Mouse (Mus musculus): ENCODE results near the gene Arap2.

The Arap2 gene

GRCm38 (mm10) chr5:62765784-62766701, at the start of gene Arap2:
Gene Arap2, minus strand, starts transcription at chr5:62766159.
- DNase-seq (ENCODE audit: low read depth) = no peak

DNA sequence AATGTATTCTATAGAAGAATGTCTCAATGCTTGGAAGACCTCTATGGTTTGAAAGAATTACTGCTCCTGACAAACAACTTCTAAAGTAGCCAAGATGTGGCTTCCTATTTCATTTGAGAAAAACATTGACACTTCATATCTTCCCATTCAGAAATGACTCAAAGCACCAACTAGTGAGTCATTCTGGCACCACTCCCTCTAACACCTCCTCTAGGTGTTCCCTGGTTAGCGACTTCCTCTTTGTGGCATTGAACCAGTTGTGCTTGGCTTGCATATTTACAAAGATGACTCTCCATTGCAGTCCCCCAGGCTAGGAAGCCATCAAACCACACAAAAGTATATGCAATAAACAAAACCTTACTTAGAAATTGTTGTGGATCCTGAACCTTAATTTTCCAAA, 49.8 kb upstream of the Arap2 start:
- peak; percentile 91 for DNase-seq (ENCODE audit: low read depth)

GRCm38 (mm10) chr5:62814072-62814414, 48.1 kb upstream of the Arap2 start:
- peak; percentile 36 for DNase-seq (ENCODE audit: low read depth)

DNA sequence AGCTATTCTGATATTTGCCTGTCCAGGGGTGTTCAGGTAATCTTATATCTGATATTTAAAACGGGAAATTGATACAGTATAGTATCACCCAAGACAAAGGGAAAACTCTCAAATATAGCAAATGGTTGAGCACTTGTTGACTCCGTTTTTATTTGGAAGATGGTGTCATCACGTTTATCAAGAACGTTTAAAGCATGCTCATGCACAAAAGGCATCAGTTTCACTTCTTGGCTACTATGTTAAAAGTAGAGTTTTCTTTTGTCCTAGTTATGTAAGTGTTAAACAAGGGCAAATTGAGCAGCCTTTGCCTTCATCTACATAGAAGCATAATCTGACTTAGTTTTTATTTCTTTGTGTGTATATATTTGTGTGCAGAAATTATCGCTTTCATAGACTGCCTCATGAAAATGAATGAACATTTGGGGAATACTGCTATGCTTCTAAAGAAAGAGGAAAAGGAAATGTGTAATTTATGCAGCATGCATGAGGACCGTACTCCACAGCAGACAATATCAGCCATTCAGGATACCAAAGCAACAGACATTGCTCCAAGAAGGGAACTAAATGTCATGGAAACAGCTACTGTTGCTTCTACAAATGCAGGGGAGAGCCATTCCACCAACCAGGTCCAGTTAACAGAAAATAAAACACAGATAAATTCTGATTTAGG, 47.6 kb upstream of the Arap2 start, which contains the start of gene Dthd1:
TSS of gene Dthd1 (plus strand) at position 422 of the 670 bp plus-strand sequence.
- no peak for DNase-seq (ENCODE audit: low read depth)

- no peak for DNase-seq (ENCODE audit: low read depth)
These were observed 26.8 kb upstream of the Arap2 start for GRCm38 (mm10) chr5:62792776-62793175.

- DNase-seq (ENCODE audit: low read depth) = no peak
These were observed 25.1 kb upstream of the Arap2 start for GRCm38 (mm10) chr5:62790921-62791564.

- peak; percentile 35 for DNase-seq (ENCODE audit: low read depth)
These were observed 20.9 kb upstream of the Arap2 start for GRCm38 (mm10) chr5:62786809-62787208.

- no peak for DNase-seq (ENCODE audit: low read depth)
These were observed 12.7 kb upstream of the Arap2 start for GRCm38 (mm10) chr5:62778682-62779081.

DNA sequence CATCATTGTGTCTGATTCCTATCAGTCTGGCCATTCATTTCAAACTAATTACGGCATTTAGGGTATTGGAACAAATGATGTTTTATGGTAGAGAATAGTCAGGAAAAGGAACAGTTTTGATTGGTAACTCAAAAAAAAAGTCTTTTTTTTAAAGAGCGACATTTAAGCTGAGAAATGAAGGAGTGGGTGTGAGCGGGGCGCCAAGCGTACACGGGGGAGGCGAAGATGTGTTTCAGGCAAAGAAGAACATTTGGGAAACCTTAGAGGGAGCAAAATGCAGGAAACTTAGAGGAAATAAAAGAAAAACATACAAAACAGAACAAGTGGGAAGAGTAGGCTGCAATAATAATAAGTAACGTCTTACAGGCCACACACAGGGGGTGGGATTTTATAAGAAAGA, 11.8 kb upstream of the Arap2 start:
- no peak for DNase-seq (ENCODE audit: low read depth)

DNA sequence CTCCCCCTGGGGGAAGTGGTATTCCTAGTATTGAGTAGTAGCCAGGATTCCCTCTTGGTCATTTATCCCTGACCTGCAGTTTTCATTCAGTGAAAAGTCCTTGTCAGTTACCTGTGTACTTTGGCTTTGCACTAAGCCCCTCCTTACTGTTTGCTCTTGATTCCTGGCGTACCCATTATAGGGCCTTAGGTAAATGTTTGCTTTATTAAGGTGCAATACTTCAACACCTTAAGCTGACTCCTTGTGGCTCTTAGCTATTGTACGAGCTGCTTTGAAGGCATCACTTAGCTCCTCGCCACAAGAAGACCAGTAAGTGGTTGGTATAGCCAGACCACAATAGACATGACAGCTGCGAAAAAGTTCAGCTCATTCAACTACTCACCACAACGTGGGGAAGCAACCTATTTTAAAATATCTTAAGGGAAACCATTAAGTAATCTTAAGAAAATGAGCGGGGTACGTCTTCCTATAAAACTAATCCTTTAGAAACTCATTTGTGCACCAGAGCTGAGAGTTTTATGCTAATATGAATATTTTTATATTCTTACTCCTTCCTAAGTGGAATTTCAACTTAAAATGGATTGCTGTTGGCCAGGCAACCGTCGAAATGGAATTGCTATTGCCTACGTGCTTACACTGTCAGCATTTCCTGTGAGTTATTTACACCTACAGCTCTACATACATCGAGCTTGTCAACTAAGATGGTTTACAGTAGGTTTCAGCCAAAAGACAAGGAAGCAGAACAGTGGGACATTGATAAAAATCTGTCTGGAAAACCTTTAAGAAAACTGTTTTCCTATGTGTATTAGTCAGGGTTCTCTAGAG, 6.0 kb upstream of the Arap2 start:
- DNase-seq (ENCODE audit: low read depth) = peak; percentile 35

DNA sequence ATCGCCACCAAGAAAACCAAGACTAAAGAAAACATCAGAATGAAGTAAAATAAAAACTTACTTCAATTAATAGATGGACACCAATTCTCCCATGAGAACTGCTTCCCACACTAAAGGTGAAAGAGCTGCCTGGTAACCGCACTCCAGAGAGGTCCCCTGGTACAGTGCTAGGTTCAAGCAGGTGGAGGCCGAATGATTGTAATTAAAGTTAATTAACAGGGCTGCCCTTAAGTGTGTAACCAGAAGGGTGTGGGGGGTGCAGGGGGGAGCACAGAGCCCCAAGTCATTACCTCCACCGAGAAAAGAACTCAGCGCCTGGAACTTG, 538 bp downstream of the Arap2 start:
- no peak for DNase-seq (ENCODE audit: low read depth)

- no peak for DNase-seq (ENCODE audit: low read depth)
These were observed 1.8 kb downstream of the Arap2 start for GRCm38 (mm10) chr5:62764161-62764560.

DNA sequence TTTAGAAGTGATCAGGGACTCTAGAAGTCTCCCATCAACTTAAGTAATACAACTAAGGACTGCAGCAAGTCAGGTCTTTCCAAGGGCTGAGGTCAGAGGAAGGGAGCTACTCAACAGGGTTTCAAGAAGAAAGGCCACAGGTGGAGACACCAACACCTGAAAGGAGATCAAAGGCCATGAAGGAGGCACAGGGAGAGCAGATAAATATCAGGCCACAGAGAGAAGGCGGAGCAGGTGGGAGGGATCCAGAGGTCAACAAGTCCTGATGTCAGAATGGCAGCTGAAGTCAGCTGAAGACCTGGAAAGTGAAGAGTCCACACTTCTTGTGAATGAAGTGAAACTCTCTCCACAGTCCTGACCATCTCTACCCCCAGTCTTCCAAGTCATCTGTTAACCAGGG, 2.9 kb downstream of the Arap2 start:
- no peak for DNase-seq (ENCODE audit: low read depth)

DNA sequence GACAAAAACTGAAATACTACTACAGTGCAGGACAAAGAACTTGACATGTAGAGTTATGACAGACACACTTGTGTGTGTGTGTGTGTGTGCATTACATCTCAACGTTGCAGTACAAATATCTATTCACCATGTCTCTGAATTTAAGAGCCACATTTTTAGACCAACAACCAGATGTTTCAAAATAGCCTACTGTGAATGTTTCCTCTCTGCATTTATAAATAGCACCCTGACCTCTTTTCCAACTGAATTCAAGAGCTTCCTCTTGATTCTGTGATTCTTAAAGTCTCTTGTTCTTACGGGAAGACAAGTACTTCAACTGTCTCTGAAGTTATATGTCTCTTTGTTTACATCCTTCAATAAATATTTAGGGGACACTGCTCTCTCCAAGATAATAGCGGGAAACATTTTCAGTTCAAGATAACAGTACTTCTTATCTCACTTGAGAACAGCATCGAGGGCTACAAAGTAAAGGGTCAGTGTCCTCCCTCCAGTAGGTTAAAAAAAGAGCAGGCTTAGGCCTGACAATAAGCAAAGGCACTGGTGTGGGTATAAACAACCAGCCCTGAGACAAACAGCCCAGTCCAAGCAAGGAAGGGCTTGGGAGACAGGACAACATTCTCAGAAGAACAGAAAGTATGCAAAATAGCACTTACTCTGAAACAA, 3.5 kb downstream of the Arap2 start:
- DNase-seq (ENCODE audit: low read depth) = peak; percentile 12

- DNase-seq (ENCODE audit: low read depth) = no peak
These were observed 5.0 kb downstream of the Arap2 start for GRCm38 (mm10) chr5:62760791-62761504.

DNA sequence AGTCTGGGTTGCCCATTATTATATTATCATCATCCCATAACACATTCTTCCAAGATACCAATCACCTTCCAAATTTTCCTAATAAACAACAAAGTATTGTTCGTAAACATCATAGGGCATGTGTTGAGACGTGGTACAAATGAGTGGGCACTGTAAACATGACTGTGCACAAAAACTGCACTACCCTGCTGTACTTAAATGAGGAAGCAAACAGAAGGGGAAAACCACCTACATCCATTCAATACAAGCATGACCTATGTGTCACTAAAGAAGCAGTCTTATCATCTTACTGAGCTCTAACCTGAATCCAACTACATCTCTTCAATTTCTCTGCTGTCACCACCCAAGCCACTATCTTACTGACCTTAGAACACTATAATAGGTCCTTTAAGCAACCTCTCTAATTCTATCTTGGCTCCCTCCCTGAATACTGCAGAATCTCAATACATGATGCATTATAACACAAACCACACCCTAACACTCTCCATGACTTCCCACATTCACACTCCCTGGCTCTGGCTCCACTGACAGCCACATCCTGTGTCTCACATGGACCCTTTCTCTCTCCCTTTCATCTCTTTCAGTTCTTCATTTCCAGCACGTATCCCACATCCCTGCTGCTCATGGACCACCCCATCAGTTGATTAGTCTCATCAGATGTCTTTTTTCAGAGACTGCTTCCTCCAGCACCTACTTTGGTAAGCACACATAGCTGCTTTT, 10.0 kb downstream of the Arap2 start:
- DNase-seq (ENCODE audit: low read depth) = peak; percentile 28

GRCm38 (mm10) chr5:62752934-62753333, 13.0 kb downstream of the Arap2 start:
- no peak for DNase-seq (ENCODE audit: low read depth)

- peak; percentile 31 for DNase-seq (ENCODE audit: low read depth)
These were observed 14.3 kb downstream of the Arap2 start for GRCm38 (mm10) chr5:62751692-62752091.

DNA sequence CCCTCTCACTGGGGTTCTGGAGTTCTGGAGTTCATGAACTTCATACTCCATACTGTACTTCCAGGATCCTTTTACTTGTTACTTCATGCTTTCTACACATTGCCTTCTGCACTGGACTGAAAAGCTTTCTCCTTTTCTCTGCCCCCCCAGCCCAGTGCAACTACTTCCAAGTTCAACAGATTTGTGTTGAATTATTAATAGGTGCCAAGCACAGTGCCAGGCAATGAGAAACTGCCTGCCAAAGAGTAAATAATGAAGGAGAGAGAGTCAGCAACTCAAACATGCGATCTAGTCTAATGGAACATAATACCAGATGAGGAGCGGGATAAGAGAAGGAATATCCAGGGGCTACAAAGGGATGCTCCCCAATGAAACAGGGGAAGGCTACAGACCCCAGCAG, 17.8 kb downstream of the Arap2 start:
- DNase-seq (ENCODE audit: low read depth) = no peak

- DNase-seq (ENCODE audit: low read depth) = no peak
These were observed 22.6 kb downstream of the Arap2 start for GRCm38 (mm10) chr5:62743220-62743922.

Measured in 416B (cell line).